Mouse (Mus musculus) left cerebral cortex, postnatal 36 days (tissue): ENCODE data around the gene Apbb1. TPM values are rescaled to one million over a fixed set of nuclear protein-coding genes. Genes with fewer than 3 reads are reported as not detected.

Source experiments
- DNase-seq, 2 experiments: peaks; one replicate each; pipeline ENCODE4 v3.0.0; 2021 to 2022; ENCODE audit warnings: low spot score in 2 of 2, mixed read lengths in 1 of 2
- intact Hi-C: fragments of 180-260 bp; cut with DNase I; formaldehyde crosslinking; loops from one replicate; pipeline ENCODE4 v1.15.1; 2025
- total RNA-seq, 2 experiments: library from RNA; stranded (reverse); gene quantifications; 2 replicates each; pipeline ENCODE4 v1.2.3; 2021

The Apbb1 gene
- total RNA-seq, 2 experiments from 2014 or later = 437 to 517 TPM

DNA sequence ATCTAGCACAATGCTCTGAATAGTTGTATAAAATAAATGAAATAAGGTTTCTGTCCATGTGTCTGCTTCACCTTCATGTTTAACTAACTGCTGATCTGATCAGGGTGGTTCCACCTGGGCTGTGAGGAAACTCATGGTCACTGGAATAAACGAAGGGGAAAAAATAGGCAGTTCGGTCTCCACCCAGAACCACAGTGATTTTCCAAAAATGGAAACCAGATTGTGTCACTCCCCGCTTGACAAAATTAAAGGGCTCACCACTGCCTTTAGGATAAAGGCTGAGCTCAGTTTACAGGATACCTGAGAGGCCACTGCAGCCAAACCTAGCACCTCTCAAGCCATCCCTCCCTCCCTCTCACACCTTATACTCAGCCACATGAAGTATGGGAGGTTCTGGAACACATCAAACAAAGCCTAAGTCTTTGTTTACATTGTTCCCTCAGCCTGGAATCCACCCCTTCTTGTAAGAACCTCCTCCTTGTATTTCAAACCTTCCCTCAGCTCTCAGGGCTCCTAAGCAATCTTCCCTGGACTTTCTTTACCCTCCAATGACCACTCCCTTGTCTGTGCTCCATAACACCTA lies 5.2 kb downstream of the Apbb1 start:
- DNase-seq = no peak
- intact Hi-C loops = no loop called here

GRCm38 (mm10) chr7:105574537-105574936 lies 6.9 kb downstream of the Apbb1 start:
- intact Hi-C loops = no loop called here
- no peak for DNase-seq

GRCm38 (mm10) chr7:105572949-105573348 lies 8.5 kb downstream of the Apbb1 start:
- peak in 1 of 2 experiments; percentile 47 for DNase-seq
- intact Hi-C loops = no loop called here

DNA sequence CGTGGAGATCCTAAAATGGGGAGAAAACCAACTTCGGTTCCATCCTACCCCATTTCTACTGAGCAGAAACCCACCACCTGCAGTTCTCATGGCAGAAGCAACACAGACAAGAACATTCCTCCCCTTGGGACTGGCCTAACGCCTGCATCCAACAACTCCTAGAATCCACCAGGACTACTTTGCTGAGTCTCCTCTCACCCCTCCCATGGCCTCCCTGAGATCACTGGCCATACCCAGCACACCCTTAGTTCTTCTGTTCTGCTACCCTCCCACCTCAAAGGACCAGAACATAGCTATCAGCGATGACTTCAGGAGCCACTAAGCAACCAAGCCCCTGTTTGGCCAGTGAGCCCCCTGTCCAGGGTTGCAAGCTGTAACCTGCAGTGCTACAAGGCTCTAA lies 10.7 kb downstream of the Apbb1 start:
- no peak for DNase-seq
- intact Hi-C loops = no loop called here

DNA sequence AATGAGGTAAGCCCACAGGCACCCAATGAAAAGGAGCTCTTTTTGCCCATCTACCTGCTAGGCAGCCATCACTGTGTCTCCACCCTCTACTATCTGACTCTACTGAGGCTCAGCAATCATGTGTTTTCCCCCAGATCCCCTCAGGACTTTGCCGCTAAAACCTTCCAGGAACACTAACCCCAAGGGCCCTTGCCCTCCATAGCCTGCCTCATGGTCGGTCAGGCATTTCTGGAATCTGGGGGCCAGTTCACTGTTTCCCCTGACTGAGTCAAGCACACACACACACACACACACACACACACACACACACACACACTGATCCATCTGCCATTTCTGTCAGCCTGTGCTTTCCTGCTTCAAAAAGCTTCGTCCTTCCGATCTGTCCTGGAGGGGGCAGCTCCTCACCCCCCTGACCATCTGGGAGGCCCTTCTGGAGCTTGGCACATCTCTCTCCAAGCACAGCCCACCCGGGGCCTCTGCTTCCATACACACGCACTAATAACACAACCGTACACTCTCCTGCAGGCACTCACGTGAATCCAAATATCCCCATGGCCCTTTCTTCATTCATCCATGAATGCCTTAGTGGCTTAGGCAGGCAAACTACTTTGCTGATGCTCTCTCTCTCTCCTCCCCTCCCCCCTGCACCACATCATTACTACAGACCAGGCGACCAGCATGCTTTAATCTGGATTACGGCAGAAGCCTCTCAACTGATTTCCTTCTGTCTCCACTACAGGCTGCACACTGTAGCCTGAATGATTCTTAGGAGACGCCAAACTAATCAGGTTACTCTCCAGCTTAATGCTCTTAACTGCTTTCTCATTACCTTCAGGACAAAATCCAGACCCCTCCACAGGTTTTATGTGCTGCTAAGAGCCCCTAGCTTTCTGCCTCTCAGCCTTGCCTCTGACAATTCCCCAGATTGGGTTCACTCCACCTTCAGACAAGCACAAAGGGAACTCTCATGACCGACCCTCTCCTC lies 11.6 kb downstream of the Apbb1 start:
- DNase-seq = peak in 1 of 2 experiments; percentile 34
- intact Hi-C loops = loop anchor here (2.0 kb wide), 1 partner anchor 63 kb away; the partner anchor contains the start of gene Trim3

DNA sequence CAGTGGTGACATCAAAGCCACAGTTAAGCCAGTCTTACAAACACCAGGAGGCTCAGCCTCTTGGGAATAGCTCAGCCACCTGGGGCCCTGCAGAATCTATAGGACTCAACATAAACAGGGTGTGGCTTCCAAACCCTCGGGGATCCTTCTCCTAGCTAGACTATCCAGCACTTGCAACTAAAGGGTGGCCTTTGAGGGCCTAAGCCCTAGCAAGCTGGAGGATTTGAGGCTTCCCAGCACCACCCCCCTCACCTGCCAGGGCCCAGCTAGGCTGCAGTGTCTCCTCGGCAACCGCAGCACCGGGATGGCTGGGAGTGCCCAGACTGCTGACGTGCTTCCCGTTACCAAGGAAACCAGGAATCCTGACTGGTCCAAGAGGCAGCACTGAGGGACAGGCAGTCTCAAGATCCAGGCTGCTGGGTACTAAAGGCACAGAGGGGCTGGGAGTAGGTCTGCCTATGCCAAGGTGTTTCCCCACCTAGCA lies 12.4 kb downstream of the Apbb1 start:
- intact Hi-C loops = loop anchor here (2.0 kb wide), 1 partner anchor 64 kb away; the partner anchor contains the start of gene Trim3
- DNase-seq = peak; percentile 89

DNA sequence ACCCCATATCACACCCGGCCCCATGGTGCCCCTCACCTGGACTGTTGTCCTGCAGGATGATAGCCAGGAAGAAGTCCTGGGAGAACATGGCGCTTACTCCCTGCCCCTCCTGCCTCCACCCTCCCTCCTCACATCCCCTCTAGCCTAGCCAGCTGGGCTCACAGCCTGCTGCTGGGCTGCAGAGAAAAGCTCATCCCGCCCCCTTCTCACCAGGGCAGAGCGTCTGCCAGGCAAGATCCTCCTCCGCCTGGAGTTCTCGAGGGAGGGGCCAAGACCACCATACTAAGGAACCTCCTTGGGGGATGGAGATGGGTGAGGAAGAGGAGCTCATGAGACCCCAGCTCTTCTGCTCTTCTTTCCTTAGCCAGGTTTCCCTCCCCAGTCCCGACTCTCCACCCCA lies 12.9 kb downstream of the Apbb1 start:
- intact Hi-C loops = loop anchor here (2.0 kb wide), 1 partner anchor 64 kb away; the partner anchor contains the start of gene Trim3
- peak; percentile 80 to 81 for DNase-seq

GRCm38 (mm10) chr7:105565071-105565836 lies 16.2 kb downstream of the Apbb1 start:
- intact Hi-C loops = no loop called here
- DNase-seq = peak in 1 of 2 experiments; percentile 47

- DNase-seq = no peak
- intact Hi-C loops = no loop called here
Observed at GRCm38 (mm10) chr7:105563367-105563766, 18.1 kb downstream of the Apbb1 start.

DNA sequence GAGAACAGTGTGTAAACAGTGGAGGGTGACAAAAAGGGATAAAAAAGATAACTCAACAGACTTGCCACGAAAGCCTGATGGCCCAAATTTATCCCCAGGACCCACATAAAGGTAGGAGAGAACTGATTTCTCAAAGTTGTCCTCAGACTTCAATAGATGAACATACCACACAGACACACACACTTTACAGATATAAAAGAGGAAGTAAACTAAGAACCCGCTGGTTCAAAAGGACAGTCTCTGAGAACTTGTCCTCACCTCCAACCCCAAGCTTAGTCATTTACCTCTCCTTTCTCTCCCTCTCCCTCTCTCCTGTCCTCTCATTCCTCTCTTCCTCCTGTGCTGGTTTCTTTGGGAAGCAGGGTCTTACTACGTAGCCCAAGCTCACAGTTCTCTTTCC lies 19.1 kb downstream of the Apbb1 start:
- intact Hi-C loops = no loop called here

GRCm38 (mm10) chr7:105559016-105559415 lies 22.4 kb downstream of the Apbb1 start:
- peak; percentile 77 to 81 for DNase-seq
- intact Hi-C loops = loop anchor here (5.0 kb wide), 2 partner anchors 78 to 183 kb away; partner anchors contain the start of gene Taf10

More for the DNA sequence above, 19.1 kb downstream of the Apbb1 start:
- DNase-seq = no peak

GRCm38 (mm10) chr7:105557671-105558070 lies 23.8 kb downstream of the Apbb1 start:
- intact Hi-C loops = loop anchor here (5.0 kb wide), 2 partner anchors 80 to 185 kb away; partner anchors contain the start of gene Taf10
- DNase-seq = no peak

- intact Hi-C loops = loop anchor here (5.0 kb wide), 2 partner anchors 81 to 186 kb away; partner anchors contain the start of gene Taf10
Observed at GRCm38 (mm10) chr7:105556406-105556805, 25.0 kb downstream of the Apbb1 start.

DNA sequence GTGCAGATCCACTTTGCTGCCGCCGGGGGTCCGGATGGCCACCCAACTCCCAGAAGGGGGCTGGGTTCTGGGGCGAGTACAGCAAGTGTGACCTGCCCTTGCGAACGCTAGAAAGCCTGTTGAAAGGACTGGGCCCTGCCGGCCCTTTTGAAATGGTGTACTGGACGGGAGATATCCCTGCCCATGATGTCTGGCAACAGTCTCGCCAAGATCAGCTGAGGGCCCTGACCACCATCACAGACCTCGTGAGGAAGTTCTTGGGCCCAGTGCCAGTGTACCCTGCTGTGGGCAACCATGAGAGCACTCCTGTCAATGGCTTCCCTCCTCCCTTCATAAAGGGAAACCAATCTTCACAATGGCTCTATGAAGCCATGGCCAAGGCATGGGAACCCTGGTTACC lies 25.9 kb downstream of the Apbb1 start:
- DNase-seq = no peak
- intact Hi-C loops = loop anchor here (2.0 to 5.0 kb wide), 3 partner anchors 25 to 187 kb away; partner anchors contain the start of genes Apbb1 and Taf10

More at GRCm38 (mm10) chr7:105556406-105556805, 25.0 kb downstream of the Apbb1 start:
- no peak for DNase-seq

DNA sequence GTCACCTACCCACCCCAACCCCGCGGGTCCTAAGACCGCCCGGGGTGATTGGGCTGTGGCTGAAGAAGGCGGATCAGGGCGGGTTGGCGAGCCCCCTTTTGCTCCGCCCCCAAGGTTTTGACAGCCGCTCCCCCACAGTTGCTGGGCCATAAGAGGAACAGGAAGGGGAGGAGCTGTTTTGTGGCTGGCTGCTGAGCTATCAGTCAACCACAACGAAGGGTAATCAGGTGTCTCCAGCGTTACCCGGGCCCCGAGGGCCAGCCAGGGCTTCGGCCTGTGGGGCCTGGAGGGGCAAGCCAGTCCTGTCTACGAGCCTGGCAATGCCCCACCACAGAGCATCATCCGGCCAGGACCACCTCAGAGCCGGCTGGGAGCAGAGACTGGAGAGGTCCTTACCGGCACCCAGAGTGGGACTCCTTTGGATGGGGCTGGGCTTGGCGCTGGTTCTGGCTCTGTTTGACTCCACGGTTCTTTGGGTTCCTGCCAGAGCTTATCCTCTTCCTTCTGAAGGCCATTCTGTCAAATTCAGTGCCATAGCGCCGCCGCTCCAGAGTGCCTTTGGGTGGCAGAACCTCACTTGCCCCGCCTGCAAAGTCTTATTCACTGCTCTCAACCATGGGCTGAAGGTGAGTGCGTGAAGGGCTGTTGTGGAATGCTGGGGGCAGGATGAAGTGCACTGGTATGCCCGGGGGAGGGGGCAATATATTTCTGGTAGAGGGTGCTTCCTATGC lies 27.1 kb downstream of the Apbb1 start, which contains the start of gene Smpd1:
Smpd1 (plus strand) TSS at position 149 of the 731 bp plus-strand sequence.
- intact Hi-C loops = loop anchor here (2.0 to 5.0 kb wide), 2 partner anchors 26 to 48 kb away; partner anchors contain the start of genes Apbb1 and Hpx
- peak; percentile 89 for DNase-seq

- intact Hi-C loops = loop anchor here (2.0 to 5.0 kb wide), 2 partner anchors 27 to 49 kb away; partner anchors contain the start of genes Apbb1 and Hpx
- peak in 1 of 2 experiments; percentile 26 for DNase-seq
Observed at GRCm38 (mm10) chr7:105553456-105554211, 27.8 kb downstream of the Apbb1 start.

DNA sequence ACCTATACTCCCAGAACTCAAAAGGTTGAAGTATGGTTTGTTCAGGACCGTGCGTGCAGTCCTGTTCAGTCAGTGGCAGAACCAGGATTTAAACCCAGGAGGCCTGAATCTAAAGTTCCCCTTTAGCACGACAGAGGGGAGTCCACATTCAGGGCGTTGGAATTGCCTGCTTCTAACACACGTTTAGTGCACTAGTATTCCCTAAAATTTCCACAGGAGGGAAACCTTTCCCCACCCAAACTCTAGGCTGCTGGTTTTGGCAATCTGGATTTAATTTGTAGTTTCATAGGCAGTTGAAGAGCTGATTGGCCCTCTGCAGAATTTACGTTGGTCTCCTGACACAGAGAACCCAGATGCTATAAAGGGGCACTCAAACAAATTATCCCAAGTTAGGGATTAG lies 32.4 kb downstream of the Apbb1 start:
- intact Hi-C loops = loop anchor here (2.0 kb wide), 1 partner anchor 270 kb away; no protein-coding TSS in a partner anchor
- DNase-seq = peak in 1 of 2 experiments; percentile 22
